Mouse (Mus musculus): ENCODE measurements around the gene Cdc45.

DNA sequence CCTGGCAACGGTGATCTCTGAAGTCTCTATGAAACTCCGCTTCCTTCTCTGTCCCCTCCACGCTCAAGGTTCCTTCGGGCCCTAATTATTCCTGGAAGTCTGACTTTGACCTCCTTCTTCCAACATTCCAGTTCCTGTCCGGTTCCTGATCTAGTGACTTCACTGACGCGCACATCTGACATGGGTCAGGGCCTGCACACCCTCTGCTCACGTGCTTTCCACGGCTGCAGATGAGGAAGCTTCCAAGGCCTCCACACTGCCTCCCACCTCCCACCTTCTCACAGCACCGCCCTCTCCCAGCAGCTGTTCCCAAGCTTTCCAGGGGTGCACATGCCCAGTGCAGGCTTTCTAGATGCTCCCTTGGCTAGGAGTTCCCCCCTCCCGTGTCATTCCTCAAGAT is 60.7 kb downstream of the Cdc45 start:
- TF ChIP-seq CTCF (IDR thresholded peaks at IDR 0.05; ENCODE audit: borderline replicate concordance, extremely low read depth, insufficient read depth, insufficient read length): no peak
- TF ChIP-seq POLR2A (IDR thresholded peaks at IDR 0.05; ENCODE audit: borderline replicate concordance, extremely low read depth, insufficient read depth, insufficient read length, poor library complexity, severe bottlenecking): no peak
